Mouse (Mus musculus) E14TG2a.4 (cell line): ENCODE data around the gene Adora2b.

ENCODE experiments used
- H3K27me3 ChIP-seq: 2 replicates; pipeline ENCODE4 v1.6.1; 2014; ENCODE audit warnings: low read length, control low read depth; ENCODE audit not compliant: insufficient read depth
- H3K36me3 ChIP-seq: 2 replicates; pipeline ENCODE4 v1.6.1; 2014; ENCODE audit warnings: low read length, control low read depth; ENCODE audit not compliant: insufficient read depth
- H3K4me1 ChIP-seq: replicated peaks from 2 replicates; pipeline ENCODE4 v1.6.1; 2014; ENCODE audit warnings: low read depth, low read length, control low read depth
- H3K4me3 ChIP-seq: replicated peaks from 2 replicates; pipeline ENCODE4 v1.5.1; 2014; ENCODE audit warnings: mild to moderate bottlenecking, low read length
- H3K9me3 ChIP-seq: 2 replicates; pipeline ENCODE4 v1.6.1; 2014; ENCODE audit warnings: low read length, control low read depth
- CTCF ChIP-seq: conservative IDR thresholded peaks from 2 replicates; pipeline ENCODE4 v1.5.1; 2014; ENCODE audit warnings: low read length
- NANOG ChIP-seq: IDR thresholded peaks from 2 replicates; pipeline ENCODE4 v1.6.1; 2014; ENCODE audit warnings: borderline replicate concordance, low read length, mixed read lengths
- POU5F1 ChIP-seq: IDR thresholded peaks from 2 replicates; pipeline ENCODE4 v1.6.1; 2014; ENCODE audit warnings: low read length, borderline replicate concordance

Adora2b gene

DNA sequence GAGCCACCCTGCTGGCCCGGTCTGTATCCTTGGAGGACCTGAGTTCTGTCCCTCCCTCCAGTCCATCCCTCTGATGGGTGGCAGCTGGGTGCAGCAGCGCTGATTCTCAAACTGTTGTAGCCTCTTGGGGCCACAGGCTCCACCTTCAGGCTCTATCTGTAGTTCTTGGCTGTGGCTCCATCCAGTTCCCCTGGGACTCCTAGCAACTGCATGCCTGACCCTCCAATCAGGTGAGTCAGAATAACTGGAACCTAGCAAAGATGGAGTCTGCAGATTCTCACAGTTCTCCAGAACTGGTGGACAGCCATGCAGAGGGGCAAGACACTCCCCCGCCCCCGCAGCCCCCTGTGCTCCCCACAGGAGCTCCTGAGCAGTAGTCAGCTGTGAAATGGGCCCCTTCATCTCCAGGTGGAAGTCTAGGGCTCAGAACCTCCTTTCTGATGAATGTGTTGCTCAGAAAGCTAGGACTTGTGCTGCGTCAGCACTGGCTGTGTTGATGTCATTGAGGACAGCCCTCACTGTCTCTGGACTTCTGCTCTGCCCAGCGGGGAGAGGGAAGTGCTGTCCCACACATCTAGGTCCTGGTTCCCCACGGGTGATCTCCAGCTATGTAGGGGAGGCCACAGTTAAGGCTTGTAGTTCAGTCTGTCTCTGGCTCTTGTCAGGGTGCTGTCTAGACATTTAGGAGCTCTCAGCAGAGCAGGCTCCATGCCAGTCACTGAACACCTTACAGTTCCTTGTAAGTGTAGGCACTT is 27.9 kb upstream of the Adora2b start:
- H3K4me3 ChIP-seq: no peak overlapping the region
- TF ChIP-seq POU5F1: no peak
- no peak for TF ChIP-seq CTCF
- no peak for TF ChIP-seq NANOG
- H3K4me1 ChIP-seq: peaks cover 14% of the 10 kb centered on the region
- H3K9me3 ChIP-seq: peaks cover 21% of the 10 kb centered on the region
- H3K27me3 ChIP-seq: peaks cover 11% of the 10 kb centered on the region; the same call in 1 of the 2 replicates
- H3K36me3 ChIP-seq: no peaks in the 10 kb centered on the region; the same call in 1 of the 2 replicates

DNA sequence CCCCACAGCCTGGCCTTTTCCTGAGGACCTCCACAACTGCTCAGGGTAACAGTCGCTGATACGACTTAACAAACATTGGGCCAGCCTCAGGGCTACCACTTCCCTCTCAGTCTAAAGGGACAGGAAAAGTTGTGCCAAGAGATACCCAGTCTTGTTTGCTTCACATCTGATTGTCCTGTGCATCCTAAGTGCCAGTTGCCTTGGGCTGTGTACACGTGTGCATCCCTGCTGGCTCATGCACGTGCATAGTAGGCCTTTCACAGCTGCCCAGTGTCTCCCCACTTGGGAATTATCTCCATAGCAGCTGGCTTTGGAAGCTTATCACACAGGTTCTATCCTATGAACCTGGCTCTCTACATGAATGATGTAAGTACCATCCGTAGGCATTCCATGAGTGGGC is 25.4 kb upstream of the Adora2b start:
- no peak overlapping the region for H3K4me3 ChIP-seq
- H3K4me1 ChIP-seq: peaks cover 7% of the 10 kb centered on the region
- H3K9me3 ChIP-seq: peaks cover 21% of the 10 kb centered on the region
- TF ChIP-seq NANOG (no peak), POU5F1 (no peak), CTCF (no peak)
- no peaks in the 10 kb centered on the region; the same call in 1 of the 2 replicates for H3K36me3 ChIP-seq
- peaks cover 18% of the 10 kb centered on the region; the same call in 1 of the 2 replicates for H3K27me3 ChIP-seq

GRCm38 (mm10) chr11:62223962-62224361 is 24.8 kb upstream of the Adora2b start:
- H3K36me3 ChIP-seq: no peaks in the 10 kb centered on the region; the same call in 1 of the 2 replicates
- peaks cover 7% of the 10 kb centered on the region for H3K4me1 ChIP-seq
- TF ChIP-seq POU5F1 (no peak), CTCF (no peak), NANOG (no peak)
- no peak overlapping the region for H3K4me3 ChIP-seq
- H3K27me3 ChIP-seq: peaks cover 18% of the 10 kb centered on the region; the same call in 1 of the 2 replicates
- peaks cover 21% of the 10 kb centered on the region for H3K9me3 ChIP-seq

GRCm38 (mm10) chr11:62224797-62225196 is 24.0 kb upstream of the Adora2b start:
- Histone ChIP-seq H3K4me3 (no peak overlapping the region), H3K36me3 (no peaks in the 10 kb centered on the region), H3K9me3 (peaks cover 21% of the 10 kb centered on the region), H3K4me1 (peaks cover 4% of the 10 kb centered on the region), H3K27me3 (peaks cover 15% of the 10 kb centered on the region; the same call in 1 of the 2 replicates)
- TF ChIP-seq NANOG (no peak), POU5F1 (no peak), CTCF (no peak)

- peaks cover 7% of the 10 kb centered on the region for H3K9me3 ChIP-seq
- no peaks in the 10 kb centered on the region for H3K36me3 ChIP-seq
- TF ChIP-seq CTCF: no peak
- no peak for TF ChIP-seq POU5F1
- no peak for TF ChIP-seq NANOG
Measured at GRCm38 (mm10) chr11:62240631-62241261, 8.0 kb upstream of the Adora2b start.

DNA sequence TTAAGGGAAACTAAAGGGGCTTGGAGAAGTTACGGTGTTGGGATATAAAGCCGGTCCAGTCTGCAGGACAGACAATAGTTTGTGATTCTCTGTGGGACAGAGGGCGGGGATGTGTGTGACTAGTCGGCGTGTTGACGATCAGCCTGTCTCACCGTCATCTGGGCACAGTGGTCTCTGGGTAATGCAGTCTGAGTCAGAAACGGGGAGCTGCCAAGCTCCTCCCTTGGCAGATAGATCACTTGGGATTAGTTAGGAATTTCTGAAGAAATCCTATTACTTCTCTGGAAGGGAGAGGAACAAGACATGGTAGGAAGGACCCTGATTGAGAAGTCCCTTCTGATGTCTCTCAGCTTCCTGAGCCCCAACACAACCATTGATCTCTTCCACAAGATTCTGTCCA is 4.9 kb upstream of the Adora2b start:
- Histone ChIP-seq H3K36me3 (no peaks in the 10 kb centered on the region), H3K4me1 (peaks cover 13% of the 10 kb centered on the region), H3K9me3 (peaks cover 12% of the 10 kb centered on the region), H3K27me3 (peaks cover 48% of the 10 kb centered on the region), H3K4me3 (no peak overlapping the region)
- TF ChIP-seq CTCF: no peak
- TF ChIP-seq POU5F1: no peak
- no peak for TF ChIP-seq NANOG

More at GRCm38 (mm10) chr11:62240631-62241261, 8.0 kb upstream of the Adora2b start:
- Histone ChIP-seq H3K4me3 (no peak overlapping the region), H3K4me1 (peaks cover 7% of the 10 kb centered on the region), H3K27me3 (peaks cover 50% of the 10 kb centered on the region)

GRCm38 (mm10) chr11:62244471-62244870 is 4.3 kb upstream of the Adora2b start:
- TF ChIP-seq POU5F1: no peak
- no peak for TF ChIP-seq CTCF
- TF ChIP-seq NANOG: no peak
- peaks cover 12% of the 10 kb centered on the region for H3K9me3 ChIP-seq

GRCm38 (mm10) chr11:62247759-62248400 is 904 bp upstream of the Adora2b start:
- TF ChIP-seq POU5F1: no peak
- no peak for TF ChIP-seq NANOG
- no peak for TF ChIP-seq CTCF
- Histone ChIP-seq H3K9me3 (peaks cover 12% of the 10 kb centered on the region), H3K36me3 (no peaks in the 10 kb centered on the region), H3K4me1 (peaks cover 34% of the 10 kb centered on the region), H3K4me3 (peak overlapping the region; percentile 87), H3K27me3 (peaks cover 66% of the 10 kb centered on the region)

More at GRCm38 (mm10) chr11:62244471-62244870, 4.3 kb upstream of the Adora2b start:
- H3K4me1 ChIP-seq: peaks cover 17% of the 10 kb centered on the region
- no peaks in the 10 kb centered on the region for H3K36me3 ChIP-seq
- H3K27me3 ChIP-seq: peaks cover 48% of the 10 kb centered on the region
- H3K4me3 ChIP-seq: no peak overlapping the region
